Mouse (Mus musculus): ENCODE measurements at regions not wholly inside any gene's neighbourhood (a gene's known extent, or its start where the extent isn't known, plus 50 kb on each side); places are given as distances from the start of the nearest gene placed in this dataset.
"Not testable (repeated sequence)": the region's sequence is repeated elsewhere in the genome, so short reads cannot be mapped to it uniquely, and the experiment has no call there.

GRCm38 (mm10) chr12:115498865-115499264 lies 548.7 kb upstream of the Zfp386 start:
- Histone ChIP-seq H3K27ac (replicated peaks; ENCODE audit: insufficient read depth, low read depth, low read length) (no peak overlapping the region), H3K79me2 (ENCODE audit: control insufficient read depth, insufficient read depth, low read length) (no peaks in the 10 kb centered on the region), H3K4me3 (ENCODE audit: insufficient read depth, low read depth, low read length) (no peak overlapping the region), H3K27me3 (ENCODE audit: control insufficient read depth, insufficient read depth, low read length) (no peaks in the 10 kb centered on the region), H3K4me1 (ENCODE audit: control insufficient read depth, insufficient read depth, low read length) (no peaks in the 10 kb centered on the region), H3K36me3 (ENCODE audit: control insufficient read depth, insufficient read depth, low read length) (no peaks in the 10 kb centered on the region), H3K9ac (ENCODE audit: low read depth, low read length) (no peak overlapping the region)
- no peak for DNase-seq (ENCODE audit: extremely low read depth, low read depth, low spot score)
- TF ChIP-seq CTCF (IDR thresholded peaks at IDR 0.05; ENCODE audit: low read depth, low read length) (no peak), POLR2A (IDR thresholded peaks at IDR 0.05; ENCODE audit: extremely low read depth, insufficient read depth, low read length) (no peak)
- 36% methylated on average over 1 of the region's 1 CpGs for WGBS

GRCm38 (mm10) chr12:115507285-115507684 lies 540.2 kb upstream of the Zfp386 start:
- H3K79me2 ChIP-seq (ENCODE audit: control insufficient read depth, insufficient read depth, low read length); H3K4me1 ChIP-seq (ENCODE audit: control insufficient read depth, insufficient read depth, low read length); DNase-seq (ENCODE audit: extremely low read depth, low read depth, low spot score); H3K27me3 ChIP-seq (ENCODE audit: control insufficient read depth, insufficient read depth, low read length); H3K27ac ChIP-seq (replicated peaks; ENCODE audit: insufficient read depth, low read depth, low read length); H3K4me3 ChIP-seq (ENCODE audit: insufficient read depth, low read depth, low read length); H3K36me3 ChIP-seq (ENCODE audit: control insufficient read depth, insufficient read depth, low read length); H3K9ac ChIP-seq (ENCODE audit: low read depth, low read length): not testable (repeated sequence)
- WGBS: 57% methylated on average over 3 of the region's 3 CpGs

- not testable (repeated sequence) for H3K9ac ChIP-seq (ENCODE audit: low read depth, low read length); H3K4me3 ChIP-seq (ENCODE audit: insufficient read depth, low read depth, low read length); H3K4me1 ChIP-seq (ENCODE audit: control insufficient read depth, insufficient read depth, low read length); H3K36me3 ChIP-seq (ENCODE audit: control insufficient read depth, insufficient read depth, low read length); H3K27me3 ChIP-seq (ENCODE audit: control insufficient read depth, insufficient read depth, low read length); H3K79me2 ChIP-seq (ENCODE audit: control insufficient read depth, insufficient read depth, low read length); DNase-seq (ENCODE audit: extremely low read depth, low read depth, low spot score); H3K27ac ChIP-seq (replicated peaks; ENCODE audit: insufficient read depth, low read depth, low read length)
- 26% methylated on average over 1 of the region's 1 CpGs for WGBS
Measured at GRCm38 (mm10) chr12:115508615-115509342, 538.7 kb upstream of the Zfp386 start.

- H3K27ac ChIP-seq (replicated peaks; ENCODE audit: insufficient read depth, low read depth, low read length); H3K9ac ChIP-seq (ENCODE audit: low read depth, low read length); H3K4me1 ChIP-seq (ENCODE audit: control insufficient read depth, insufficient read depth, low read length); H3K27me3 ChIP-seq (ENCODE audit: control insufficient read depth, insufficient read depth, low read length); H3K79me2 ChIP-seq (ENCODE audit: control insufficient read depth, insufficient read depth, low read length); H3K36me3 ChIP-seq (ENCODE audit: control insufficient read depth, insufficient read depth, low read length); H3K4me3 ChIP-seq (ENCODE audit: insufficient read depth, low read depth, low read length); DNase-seq (ENCODE audit: extremely low read depth, low read depth, low spot score): not testable (repeated sequence)
- 64% methylated on average over 2 of the region's 2 CpGs for WGBS
Measured at GRCm38 (mm10) chr12:115518778-115519541, 528.6 kb upstream of the Zfp386 start.

- no peaks in the 10 kb centered on the region for H3K27me3 ChIP-seq (ENCODE audit: control insufficient read depth, insufficient read depth, low read length)
- H3K79me2 ChIP-seq (ENCODE audit: control insufficient read depth, insufficient read depth, low read length): no peaks in the 10 kb centered on the region
- 52% methylated on average over 3 of the region's 3 CpGs for WGBS
- no peak overlapping the region for H3K4me3 ChIP-seq (ENCODE audit: insufficient read depth, low read depth, low read length)
- H3K36me3 ChIP-seq (ENCODE audit: control insufficient read depth, insufficient read depth, low read length): no peaks in the 10 kb centered on the region
- no peak overlapping the region for H3K9ac ChIP-seq (ENCODE audit: low read depth, low read length)
- no peaks in the 10 kb centered on the region for H3K4me1 ChIP-seq (ENCODE audit: control insufficient read depth, insufficient read depth, low read length)
- TF ChIP-seq POLR2A (IDR thresholded peaks at IDR 0.05; ENCODE audit: extremely low read depth, insufficient read depth, low read length) (no peak), CTCF (IDR thresholded peaks at IDR 0.05; ENCODE audit: low read depth, low read length) (no peak)
- no peak for DNase-seq (ENCODE audit: extremely low read depth, low read depth, low spot score)
- H3K27ac ChIP-seq (replicated peaks; ENCODE audit: insufficient read depth, low read depth, low read length): no peak overlapping the region
Measured at GRCm38 (mm10) chr12:115527065-115527464, 520.5 kb upstream of the Zfp386 start.

GRCm38 (mm10) chr12:115542482-115542881 lies 505.0 kb upstream of the Zfp386 start:
- H3K79me2 ChIP-seq (ENCODE audit: control insufficient read depth, insufficient read depth, low read length): no peaks in the 10 kb centered on the region
- no peak for DNase-seq (ENCODE audit: extremely low read depth, low read depth, low spot score)
- no peak overlapping the region for H3K9ac ChIP-seq (ENCODE audit: low read depth, low read length)
- no peak overlapping the region for H3K27ac ChIP-seq (replicated peaks; ENCODE audit: insufficient read depth, low read depth, low read length)
- H3K36me3 ChIP-seq (ENCODE audit: control insufficient read depth, insufficient read depth, low read length): no peaks in the 10 kb centered on the region
- no peaks in the 10 kb centered on the region for H3K27me3 ChIP-seq (ENCODE audit: control insufficient read depth, insufficient read depth, low read length)
- no peak for TF ChIP-seq POLR2A (IDR thresholded peaks at IDR 0.05; ENCODE audit: extremely low read depth, insufficient read depth, low read length)
- TF ChIP-seq CTCF (IDR thresholded peaks at IDR 0.05; ENCODE audit: low read depth, low read length): no peak
- 78% methylated on average over 2 of the region's 2 CpGs for WGBS
- no peak overlapping the region for H3K4me3 ChIP-seq (ENCODE audit: insufficient read depth, low read depth, low read length)
- no peaks in the 10 kb centered on the region for H3K4me1 ChIP-seq (ENCODE audit: control insufficient read depth, insufficient read depth, low read length)

- H3K36me3 ChIP-seq (ENCODE audit: control insufficient read depth, insufficient read depth, low read length); H3K4me3 ChIP-seq (ENCODE audit: insufficient read depth, low read depth, low read length); H3K9ac ChIP-seq (ENCODE audit: low read depth, low read length); H3K27me3 ChIP-seq (ENCODE audit: control insufficient read depth, insufficient read depth, low read length); H3K4me1 ChIP-seq (ENCODE audit: control insufficient read depth, insufficient read depth, low read length); H3K79me2 ChIP-seq (ENCODE audit: control insufficient read depth, insufficient read depth, low read length); H3K27ac ChIP-seq (replicated peaks; ENCODE audit: insufficient read depth, low read depth, low read length); DNase-seq (ENCODE audit: extremely low read depth, low read depth, low spot score): not testable (repeated sequence)
- 58% methylated on average over 4 of the region's 4 CpGs for WGBS
Measured at GRCm38 (mm10) chr12:115566878-115567277, 480.6 kb upstream of the Zfp386 start.

GRCm38 (mm10) chr12:115592985-115593384 lies 454.5 kb upstream of the Zfp386 start:
- WGBS: 81% methylated on average over 4 of the region's 4 CpGs
- not testable (repeated sequence) for DNase-seq (ENCODE audit: extremely low read depth, low read depth, low spot score); H3K79me2 ChIP-seq (ENCODE audit: control insufficient read depth, insufficient read depth, low read length); H3K4me1 ChIP-seq (ENCODE audit: control insufficient read depth, insufficient read depth, low read length); H3K4me3 ChIP-seq (ENCODE audit: insufficient read depth, low read depth, low read length); H3K27ac ChIP-seq (replicated peaks; ENCODE audit: insufficient read depth, low read depth, low read length); H3K36me3 ChIP-seq (ENCODE audit: control insufficient read depth, insufficient read depth, low read length); H3K27me3 ChIP-seq (ENCODE audit: control insufficient read depth, insufficient read depth, low read length); H3K9ac ChIP-seq (ENCODE audit: low read depth, low read length)
